Mouse (Mus musculus): ENCODE data around the gene D5Ertd579e.

- TF ChIP-seq CTCF (IDR thresholded peaks at IDR 0.05; ENCODE audit: extremely low read depth, insufficient read depth, insufficient read length, insufficient replicate concordance) (no peak), POLR2A (IDR thresholded peaks at IDR 0.05; ENCODE audit: low read depth, low read length) (peak; percentile 64)
Measured at GRCm38 (mm10) chr5:36581259-36581923, 114.4 kb downstream of the D5Ertd579e start.
